ENCODE assay signal across 32 mouse cellular contexts in genomic region chr2:92259924-92260323, GRCm38 (mm10).
DNase-seq lines count a peak whose midpoint lies in the region; ATAC-seq lines count a peak whose summit lies in the region.
"Had no signal": no experiment of that assay in that cellular context is flagged by ENCODE, and none has a peak within 500 bp of the region (broad histone marks: within the 10 kb centered on the region; RNA-seq: fewer than 3 reads in every experiment).

No protein-coding gene starts in this region.

- ATAC-seq in heart, embryonic 12.5 days (ENCODE audit: insufficient number of reproducible peaks, low FRiP score), result no peak
- ATAC-seq in frontal cortex, adult (ENCODE audit: low TSS enrichment), result no peak
- ATAC-seq: inflammation-experienced regulatory T-cells, adult 6 months; liver, embryonic 12.5 days; liver, postnatal 0 days had no signal

- H3K27ac ChIP-seq in heart, embryonic 12.5 days (ENCODE audit: poor library complexity, severe bottlenecking), result no peak overlapping the region
- H3K27ac ChIP-seq: embryonic facial prominence, embryonic 10.5 days; embryonic facial prominence, embryonic 15.5 days; forebrain, embryonic 12.5 days; heart, embryonic 15.5 days; hindbrain, embryonic 10.5 days; hindbrain, embryonic 15.5 days; layer of hippocampus, adult 2 months; liver, embryonic 12.5 days; neural tube, embryonic 12.5 days had no signal

- 25% methylated on average over 2 of the region's 2 CpGs for WGBS in heart, embryonic 12.5 days

- H3K9ac ChIP-seq in heart, embryonic 12.5 days, result no peak overlapping the region
- H3K9ac ChIP-seq: embryonic facial prominence, embryonic 15.5 days; forebrain, embryonic 12.5 days; heart, embryonic 15.5 days; hindbrain, embryonic 15.5 days; liver, embryonic 12.5 days; liver, postnatal 0 days; neural tube, embryonic 12.5 days had no signal

- intact Hi-C loops in heart, postnatal 14 days (cut with DNase I), result no loop called here
- intact Hi-C loops in heart, postnatal 10 days (cut with DNase I), result no loop called here

- H3K4me3 ChIP-seq in heart, embryonic 12.5 days, result no peak overlapping the region
- H3K4me3 ChIP-seq in megakaryocyte, embryonic 14.5 days (replicated peaks), result peak overlapping the region; percentile 42
- H3K4me3 ChIP-seq: embryonic facial prominence, embryonic 10.5 days; embryonic facial prominence, embryonic 15.5 days; forebrain, embryonic 12.5 days; heart, embryonic 15.5 days; hindbrain, embryonic 10.5 days; hindbrain, embryonic 15.5 days; layer of hippocampus, adult 2 months; liver, embryonic 12.5 days; myocyte; neural tube, embryonic 12.5 days had no signal

- H3K27me3 ChIP-seq in heart, embryonic 12.5 days (replicated peaks), result no peaks in the 10 kb centered on the region
- no peaks in the 10 kb centered on the region for H3K27me3 ChIP-seq in megakaryocyte, embryonic 14.5 days (replicated peaks)
- H3K27me3 ChIP-seq: embryonic facial prominence, embryonic 15.5 days; forebrain, embryonic 12.5 days; heart, embryonic 15.5 days; hindbrain, embryonic 15.5 days; liver, embryonic 12.5 days; neural tube, embryonic 12.5 days had no signal

- no peaks in the 10 kb centered on the region for H3K9me3 ChIP-seq in heart, embryonic 12.5 days (replicated peaks)
- no peaks in the 10 kb centered on the region for H3K9me3 ChIP-seq in megakaryocyte, embryonic 14.5 days
- H3K9me3 ChIP-seq: embryonic facial prominence, embryonic 10.5 days; embryonic facial prominence, embryonic 15.5 days; forebrain, embryonic 12.5 days; heart, embryonic 15.5 days; hindbrain, embryonic 10.5 days; hindbrain, embryonic 15.5 days; liver, embryonic 12.5 days; neural tube, embryonic 12.5 days had no signal

- 0 out of 2 replicates have a peak, but pooled peaks cover 8% of the 10 kb centered on the region for H3K36me3 ChIP-seq in heart, embryonic 12.5 days
- H3K36me3 ChIP-seq in megakaryocyte, embryonic 14.5 days (replicated peaks; ENCODE audit: low read length), result peaks cover 45% of the 10 kb centered on the region
- H3K36me3 ChIP-seq: heart, embryonic 15.5 days; hindbrain, embryonic 15.5 days; liver, embryonic 12.5 days had no signal

- no peak overlapping the region for H3K4me2 ChIP-seq in heart, embryonic 12.5 days
- H3K4me2 ChIP-seq: embryonic facial prominence, embryonic 15.5 days; forebrain, embryonic 12.5 days; heart, embryonic 15.5 days; hindbrain, embryonic 15.5 days; liver, embryonic 12.5 days; midbrain, embryonic 11.5 days; neural tube, embryonic 12.5 days had no signal

- peaks cover 30% of the 10 kb centered on the region for H3K4me1 ChIP-seq in heart, embryonic 12.5 days (replicated peaks)
- peaks cover 68% of the 10 kb centered on the region for H3K4me1 ChIP-seq in megakaryocyte, embryonic 14.5 days
- H3K4me1 ChIP-seq: embryonic facial prominence, embryonic 10.5 days; embryonic facial prominence, embryonic 15.5 days; forebrain, embryonic 12.5 days; neural tube, embryonic 12.5 days had no signal

- peak; percentile 82 for DNase-seq in heart, adult 11 months
- DNase-seq in heart, postnatal 14 days, result no peak
- peak; percentile 15 to 24 for DNase-seq in heart, postnatal 10 days
- no peak for DNase-seq in left cerebral cortex, adult 8-10 months (ENCODE audit: low spot score in 2 of 2)
- DNase-seq: adrenal gland, adult 2 months; adrenal gland, postnatal 36 days; cerebellum, adult 2 months; cerebellum, postnatal 14 days; gastrocnemius, postnatal 36 days; kidney, adult 18-20 months; kidney, postnatal 36 days; left cerebral cortex, postnatal 4 days; liver, postnatal 0 days; lung, postnatal 4 days; right cerebral cortex, adult 18-20 months; thymus, adult 2 months; thymus, postnatal 36 days had no signal

Comparison
In these comparisons a context has a peak if more than half of its experiments do, and no peak if none do; other contexts are left out.
1. DNase-seq: peak in heart, adult 11 months (single experiment) and heart, postnatal 10 days (2 of 2); none in heart, postnatal 14 days (0 of 2) and left cerebral cortex, adult 8-10 months (0 of 2).